Mouse (Mus musculus) frontal cortex, postnatal 10 days (tissue): ENCODE results near the gene Ncl.
A peak's percentile ranks its signal among the peaks of the same experiment; 100 is the strongest.
"Not testable (repeated sequence)": the region's sequence is repeated elsewhere in the genome, so short reads cannot be mapped to it uniquely, and the experiment has no call there.

ENCODE experiments used
- DNase-seq, 2 experiments: peaks; one replicate each; pipeline ENCODE4 v3.0.0; 2022; ENCODE audit warnings: low spot score in 2 of 2, mixed read lengths in 1 of 2

The Ncl gene

DNA sequence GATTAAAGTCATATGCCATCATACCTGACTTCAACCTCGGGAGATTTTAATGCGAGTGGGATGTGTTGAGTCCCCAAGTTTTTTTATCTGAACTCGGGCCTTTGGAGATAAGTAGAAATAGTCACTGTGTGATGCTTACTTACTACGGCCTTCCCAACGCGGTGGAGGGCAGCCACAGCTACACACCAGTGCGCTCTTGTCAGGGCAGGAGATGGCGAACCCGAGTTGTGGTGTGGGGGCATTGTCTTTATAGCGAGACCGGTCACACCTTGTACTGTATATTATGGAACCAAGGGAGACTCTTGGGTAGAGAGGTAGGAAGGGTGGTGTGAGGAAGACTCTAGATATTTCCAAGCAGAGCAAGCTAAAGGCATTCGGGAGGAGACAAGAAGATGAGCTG lies 1.2 kb upstream of the Ncl start:
- no peak for DNase-seq

DNA sequence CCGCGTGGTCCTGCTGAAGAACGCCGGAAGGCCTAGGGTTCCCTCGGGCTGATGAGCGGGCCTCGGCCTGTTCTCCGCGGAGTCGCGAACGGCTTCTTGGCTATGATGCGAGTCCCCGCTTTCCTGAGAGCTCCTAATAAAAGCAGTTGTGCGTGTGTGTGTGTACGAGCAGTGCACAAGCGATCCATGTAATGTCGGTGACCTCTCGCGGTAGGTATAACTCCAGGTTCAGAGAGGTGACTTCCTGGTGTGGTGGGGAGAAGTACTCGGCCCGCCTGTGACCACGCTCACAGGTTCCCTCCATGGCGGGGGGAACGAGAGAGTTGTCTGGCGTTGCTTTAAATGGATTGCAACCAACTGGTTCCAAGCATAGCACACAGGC lies 589 bp upstream of the Ncl start:
- peak in 1 of 2 experiments; percentile 37 for DNase-seq

DNA sequence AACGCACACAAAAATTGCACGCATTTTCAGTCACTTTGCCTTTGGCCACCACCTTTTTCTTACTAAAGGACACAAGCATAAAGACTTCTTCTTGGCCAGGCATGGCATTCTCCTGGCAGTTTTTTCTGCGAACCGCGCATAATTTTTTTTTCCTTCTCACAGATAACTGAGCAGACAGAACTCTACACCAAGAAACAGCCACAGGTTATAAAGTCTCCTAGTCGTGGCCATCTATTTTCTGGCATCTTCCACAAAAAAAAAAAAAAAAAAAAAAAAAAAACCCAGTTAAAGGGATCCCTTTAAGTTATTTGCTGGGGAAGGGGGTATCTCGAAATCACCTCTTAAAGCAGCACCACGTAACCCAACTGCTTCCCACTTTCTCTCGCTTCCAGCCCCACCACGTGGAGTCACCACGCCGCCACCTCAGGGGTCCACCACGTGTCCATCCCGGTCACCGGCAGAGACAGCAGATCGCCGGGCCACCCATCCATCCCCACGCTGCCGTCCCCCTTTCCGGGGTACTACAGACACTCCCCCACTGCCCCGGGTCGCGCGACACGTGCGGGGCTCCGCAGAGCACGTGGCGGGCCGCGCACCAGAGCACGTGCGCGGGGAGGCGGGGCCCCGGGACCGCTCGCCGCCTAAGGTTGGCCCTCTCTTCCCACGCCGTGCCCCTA lies 833 bp downstream of the Ncl start:
- peak in 1 of 2 experiments; percentile 57 for DNase-seq

DNA sequence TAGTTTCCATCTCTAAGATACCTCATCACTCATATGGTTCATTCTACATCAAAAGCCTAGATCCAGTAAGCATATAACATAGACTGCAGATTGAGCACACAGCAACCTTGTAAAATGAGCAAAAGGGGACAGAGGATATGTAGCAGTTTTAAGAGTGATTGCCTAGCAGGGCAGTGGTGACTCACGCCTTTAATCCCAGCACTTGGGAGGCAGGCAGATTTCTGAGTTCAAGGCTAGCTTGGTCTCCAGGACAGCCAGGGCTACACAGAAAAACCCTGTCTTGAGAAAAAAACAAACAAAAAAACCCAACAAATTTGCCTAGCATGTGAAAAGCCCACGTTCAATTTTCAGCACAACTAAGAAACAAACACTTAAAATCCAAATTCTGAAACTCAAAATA lies 5.0 kb downstream of the Ncl start:
- no peak for DNase-seq

DNA sequence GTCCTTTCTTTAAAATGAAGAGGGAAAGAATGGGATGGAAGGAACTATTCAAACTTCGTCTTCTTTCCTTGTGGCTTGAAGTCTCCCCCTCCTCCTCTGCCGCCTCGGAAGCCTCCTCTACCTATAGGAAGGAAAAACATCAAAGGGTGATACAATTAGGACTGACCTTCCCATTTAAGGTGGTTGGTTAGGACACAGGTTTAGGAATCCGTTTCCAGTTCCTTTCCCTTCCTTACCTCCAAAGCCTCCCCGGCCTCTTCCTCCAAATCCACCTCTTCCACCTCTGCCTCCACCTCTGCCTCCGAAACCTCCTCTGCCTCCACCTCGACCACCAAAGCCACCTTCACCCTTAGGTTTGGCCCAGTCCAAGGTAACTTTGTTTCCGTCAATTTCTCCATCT lies 8.6 kb downstream of the Ncl start:
- DNase-seq: no peak

DNA sequence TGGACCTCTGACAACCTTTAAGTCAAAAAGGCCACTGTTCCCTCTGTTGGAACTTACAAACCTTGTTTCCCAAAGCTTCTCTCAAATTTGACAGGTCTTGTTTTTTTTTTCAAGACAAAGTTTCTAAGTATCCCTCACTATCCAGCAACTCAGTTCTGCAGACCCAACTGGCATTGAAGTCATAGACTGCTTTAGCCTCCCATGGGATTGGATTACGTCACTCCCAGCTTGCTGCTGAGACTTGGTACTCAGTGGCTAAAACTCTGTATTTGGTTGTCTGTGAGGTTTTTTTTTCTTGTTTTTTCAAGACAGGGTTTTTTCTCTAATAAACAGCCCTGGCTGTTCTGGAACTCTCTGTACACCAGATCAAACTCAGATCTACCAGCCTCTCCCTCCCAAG lies 9.5 kb downstream of the Ncl start:
- DNase-seq: no peak

DNA sequence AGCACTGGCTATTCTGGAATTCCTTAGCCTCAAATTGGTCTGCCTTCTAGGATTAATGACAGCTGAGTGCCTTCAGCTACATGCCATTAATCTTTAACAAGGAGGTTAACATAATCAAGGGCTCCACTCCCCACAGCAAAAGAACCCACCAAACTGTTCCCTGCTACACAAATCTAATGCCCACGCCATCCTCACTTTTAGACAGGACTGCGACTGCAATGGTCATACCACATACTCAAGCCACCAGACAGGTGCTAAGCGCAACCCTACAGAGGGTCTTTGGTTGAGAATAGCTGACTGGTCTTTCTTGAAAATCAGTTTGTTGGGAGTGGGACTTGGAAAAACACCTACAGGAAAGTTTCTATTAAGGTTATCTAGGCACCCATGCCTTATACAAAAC lies 10.0 kb downstream of the Ncl start:
- no peak for DNase-seq

DNA sequence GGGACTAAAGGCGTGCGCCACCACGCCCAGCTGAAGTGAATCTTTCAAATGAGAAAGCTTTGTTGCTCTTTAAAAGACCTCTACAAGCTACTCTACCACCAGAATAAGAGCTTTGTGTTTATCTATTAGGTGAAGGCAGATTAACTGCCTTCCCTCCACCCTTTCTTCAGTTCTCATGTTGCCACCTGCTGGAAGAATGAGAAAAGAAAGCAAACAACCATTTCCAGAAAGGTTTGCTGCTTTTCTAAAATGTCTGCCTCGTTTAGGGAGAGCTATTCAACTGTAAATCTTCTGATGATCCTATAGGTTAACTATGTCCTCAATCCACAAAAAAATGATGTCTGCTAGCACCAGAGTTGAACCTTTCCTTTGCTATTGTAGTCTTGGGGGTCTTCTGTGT lies 10.4 kb downstream of the Ncl start:
- DNase-seq: no peak

DNA sequence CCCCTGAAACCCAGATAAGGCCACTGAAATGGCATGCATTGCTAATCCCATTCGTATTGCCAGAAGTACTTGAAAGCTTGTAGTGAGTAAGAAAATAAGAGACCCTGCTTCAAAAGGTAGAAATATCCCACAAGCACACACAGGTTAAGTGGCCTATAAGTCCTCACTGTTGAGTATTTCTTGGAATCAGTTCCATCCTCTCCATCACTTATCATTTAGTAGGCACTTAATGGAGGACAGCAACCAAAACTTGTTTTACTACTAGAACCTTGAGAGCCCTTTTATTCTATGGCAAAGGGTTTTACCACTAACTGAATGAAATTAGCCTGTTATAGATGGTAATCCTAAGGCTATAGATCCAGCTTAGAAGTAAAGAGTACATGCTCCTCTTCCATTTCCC lies 11.1 kb downstream of the Ncl start:
- no peak for DNase-seq

DNA sequence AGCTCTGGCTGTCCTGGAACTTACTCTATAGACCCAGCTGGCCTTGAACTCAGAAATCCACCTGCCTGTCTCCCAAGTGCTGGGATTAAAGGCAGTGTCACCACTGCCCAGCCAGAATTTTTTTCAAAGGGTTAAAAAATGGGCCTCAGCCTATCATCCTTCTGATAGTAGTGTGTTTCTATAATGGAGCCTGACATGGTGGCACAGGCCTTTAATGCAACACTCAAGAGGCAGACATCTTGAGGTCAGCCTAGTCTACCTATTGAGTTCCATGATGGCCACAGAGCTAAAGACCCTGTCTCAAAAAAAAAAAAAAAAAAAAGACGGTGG lies 11.5 kb downstream of the Ncl start:
- no peak for DNase-seq

DNA sequence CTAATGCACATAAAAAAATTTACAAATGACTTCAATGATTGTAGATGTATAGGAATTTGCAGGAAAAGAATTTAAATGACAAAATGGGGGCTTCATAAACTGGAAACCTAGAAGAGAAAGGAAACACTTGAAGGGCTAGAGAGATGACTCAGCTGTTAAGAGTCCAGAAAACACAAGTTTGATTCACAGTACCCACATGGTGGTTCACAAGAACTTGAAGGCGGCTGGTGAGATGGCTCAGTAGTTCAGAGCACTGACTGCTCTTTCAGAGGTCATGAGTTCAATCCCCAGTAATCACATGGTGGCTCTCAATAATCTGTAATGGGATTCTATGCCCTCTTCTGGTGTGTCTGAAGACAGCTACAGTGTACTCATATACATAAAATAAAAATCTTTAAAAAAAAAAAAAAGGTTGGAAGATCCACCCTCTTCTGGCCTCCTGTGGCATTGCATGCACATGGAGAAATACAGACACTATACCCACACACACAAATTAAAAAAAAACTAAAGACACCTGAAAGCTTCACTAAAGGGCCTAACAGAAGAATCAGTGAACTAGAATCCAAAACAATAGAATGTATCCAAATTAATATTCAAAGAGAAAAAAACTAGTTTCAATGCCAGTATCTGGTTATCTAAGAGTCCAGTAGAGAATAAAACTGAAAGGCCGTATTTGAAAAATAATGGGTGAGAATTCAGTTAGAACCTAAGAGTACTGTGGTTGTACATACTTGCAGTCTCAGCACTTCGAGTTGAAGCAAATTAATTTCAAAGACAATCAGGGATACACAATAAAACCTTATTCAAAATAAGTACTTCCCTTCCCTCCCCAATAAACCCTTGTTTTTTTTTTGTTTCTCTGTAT lies 12.1 kb downstream of the Ncl start:
- DNase-seq: no peak

DNA sequence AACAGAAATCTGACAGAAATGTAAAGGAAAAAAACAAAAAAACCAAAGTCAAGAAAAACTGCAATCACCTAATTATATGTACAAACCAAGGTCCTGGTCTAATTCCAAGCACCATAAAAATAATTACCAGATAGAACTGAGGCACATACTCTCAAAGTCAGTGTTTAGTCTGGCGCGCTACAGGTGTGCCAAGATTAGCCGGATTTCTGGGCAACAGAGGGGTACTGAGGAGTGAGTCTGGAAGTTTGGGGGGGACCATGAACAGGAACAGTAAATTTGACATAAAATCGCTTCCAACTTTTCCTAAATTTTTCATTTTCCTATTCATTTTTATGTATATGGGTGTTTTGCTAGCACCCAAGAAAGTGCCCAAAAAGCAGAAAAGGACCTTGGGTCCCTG lies 13.2 kb downstream of the Ncl start:
- no peak for DNase-seq

DNA sequence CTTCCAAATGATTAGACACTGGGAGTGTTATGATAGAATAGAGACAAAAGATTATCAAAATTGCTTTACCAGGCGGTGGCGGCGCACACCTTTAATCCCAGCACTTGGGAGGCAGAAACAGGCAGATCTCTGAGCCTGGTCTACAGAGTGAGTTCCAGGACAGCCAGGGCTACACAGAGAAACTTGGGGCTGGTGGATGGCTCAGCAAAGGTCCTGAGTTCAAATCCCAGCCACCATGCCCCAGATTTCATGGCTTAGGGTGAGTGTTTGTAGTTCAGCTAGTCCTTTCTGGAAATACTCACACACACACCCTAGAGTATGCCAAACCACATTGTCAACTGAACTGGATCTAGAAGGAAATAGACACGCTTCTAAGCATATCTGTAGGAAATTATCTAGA lies 14.1 kb downstream of the Ncl start:
- no peak for DNase-seq

DNA sequence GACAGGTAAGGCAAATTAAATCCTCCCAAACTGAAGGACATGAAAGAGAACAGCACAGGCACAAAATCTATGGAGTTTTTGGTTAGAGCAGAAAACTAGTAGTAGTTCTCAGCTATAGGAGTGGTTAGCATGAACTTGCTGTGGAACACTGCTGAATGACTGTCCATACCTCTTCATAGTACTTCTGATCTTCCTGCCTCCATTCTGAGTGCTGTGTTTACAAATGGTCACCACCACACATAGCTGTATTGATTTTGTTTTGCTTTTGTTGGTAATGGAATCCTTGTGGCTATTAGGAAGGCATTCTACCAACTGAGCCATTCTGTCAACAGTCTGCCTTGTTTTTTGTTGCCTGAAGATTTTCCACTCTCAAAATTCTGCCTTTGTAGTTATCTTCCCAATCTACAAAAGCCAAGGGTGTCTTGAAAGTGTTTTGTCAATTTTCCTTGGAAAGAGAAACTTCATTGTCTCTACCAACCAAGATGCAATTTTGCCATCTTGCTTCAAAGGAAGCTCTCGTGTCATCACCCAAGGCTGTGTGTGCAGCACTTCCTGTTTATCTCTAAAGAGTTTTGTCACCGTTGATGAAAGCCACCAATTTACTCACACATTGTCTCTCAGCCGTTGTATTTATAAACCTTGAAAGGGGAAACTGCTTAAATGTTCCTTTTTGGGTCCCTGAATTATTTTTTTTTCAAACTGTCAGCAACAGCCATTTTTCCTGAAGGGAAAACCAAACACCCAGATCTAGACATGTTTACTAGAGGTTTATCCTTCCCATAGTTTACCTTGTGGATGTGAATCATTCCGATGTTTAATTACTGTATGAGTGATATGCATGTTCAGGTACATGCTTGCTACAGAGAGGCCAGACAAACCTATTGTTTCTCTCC lies 15.0 kb downstream of the Ncl start:
- DNase-seq: no peak

DNA sequence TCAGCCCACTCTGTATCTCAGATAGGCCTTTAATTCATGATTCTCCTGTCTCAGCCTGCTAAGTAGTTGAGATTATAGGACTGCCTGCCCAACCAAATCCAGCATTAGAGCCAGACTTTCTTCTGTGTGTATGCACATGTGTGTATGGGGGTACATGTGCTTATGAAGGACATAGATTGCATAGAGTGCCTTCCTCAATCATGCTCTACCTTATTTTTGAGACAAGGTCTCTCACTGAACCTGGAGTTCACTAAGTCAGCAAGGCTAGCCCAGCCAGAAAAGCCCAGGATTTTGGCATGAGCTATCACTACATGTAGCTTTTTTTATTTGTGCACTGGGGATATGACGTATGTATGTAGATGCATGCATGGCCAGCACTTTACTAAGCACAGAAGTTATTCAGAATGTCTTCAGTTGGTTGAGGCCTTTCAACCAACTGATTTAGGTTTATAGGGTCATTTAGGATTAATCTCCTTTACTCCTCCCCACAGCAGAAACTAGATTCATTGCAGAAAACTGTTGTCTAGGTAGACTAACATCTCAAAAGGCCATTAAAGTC lies 16.0 kb downstream of the Ncl start:
- DNase-seq: no peak

DNA sequence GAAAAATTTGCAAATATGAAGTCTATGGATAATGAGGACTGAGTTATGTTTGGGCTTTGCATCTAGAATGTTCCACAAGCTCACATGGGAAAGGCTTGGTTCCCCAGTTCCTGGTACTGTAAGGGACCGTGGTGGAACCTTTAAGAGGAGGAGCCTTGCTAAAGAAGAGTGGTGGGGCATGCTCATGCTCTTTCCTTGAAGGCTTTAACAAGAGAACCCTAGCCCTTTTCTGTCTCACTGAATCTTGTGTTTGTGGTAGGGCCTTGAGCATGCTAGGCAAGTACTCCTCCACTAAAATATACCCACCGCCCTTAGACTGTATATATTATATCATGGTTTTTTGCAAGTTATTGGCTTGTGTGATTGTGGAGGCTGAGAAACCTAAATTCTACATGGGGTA lies 16.8 kb downstream of the Ncl start:
- DNase-seq: no peak

DNA sequence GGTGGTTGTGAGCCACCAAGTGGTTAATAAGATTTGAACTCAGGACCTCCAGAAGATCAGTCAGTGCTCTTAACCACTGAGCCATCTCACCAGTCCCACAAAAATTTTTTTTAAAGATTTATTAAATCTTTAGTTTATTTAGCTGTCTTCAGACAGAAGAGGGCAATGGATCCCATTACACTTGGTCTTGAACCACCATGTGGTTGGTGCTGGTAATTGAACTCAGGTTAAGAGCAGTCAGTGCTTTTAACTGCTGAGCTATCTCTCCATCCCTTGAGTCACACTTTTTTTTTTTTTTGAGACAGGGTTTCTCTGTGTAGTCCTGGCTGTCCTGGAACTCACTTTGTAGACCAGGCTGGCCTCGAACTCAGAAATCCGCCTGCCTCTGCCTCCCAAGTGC lies 18.1 kb downstream of the Ncl start:
- DNase-seq: not testable (repeated sequence)

DNA sequence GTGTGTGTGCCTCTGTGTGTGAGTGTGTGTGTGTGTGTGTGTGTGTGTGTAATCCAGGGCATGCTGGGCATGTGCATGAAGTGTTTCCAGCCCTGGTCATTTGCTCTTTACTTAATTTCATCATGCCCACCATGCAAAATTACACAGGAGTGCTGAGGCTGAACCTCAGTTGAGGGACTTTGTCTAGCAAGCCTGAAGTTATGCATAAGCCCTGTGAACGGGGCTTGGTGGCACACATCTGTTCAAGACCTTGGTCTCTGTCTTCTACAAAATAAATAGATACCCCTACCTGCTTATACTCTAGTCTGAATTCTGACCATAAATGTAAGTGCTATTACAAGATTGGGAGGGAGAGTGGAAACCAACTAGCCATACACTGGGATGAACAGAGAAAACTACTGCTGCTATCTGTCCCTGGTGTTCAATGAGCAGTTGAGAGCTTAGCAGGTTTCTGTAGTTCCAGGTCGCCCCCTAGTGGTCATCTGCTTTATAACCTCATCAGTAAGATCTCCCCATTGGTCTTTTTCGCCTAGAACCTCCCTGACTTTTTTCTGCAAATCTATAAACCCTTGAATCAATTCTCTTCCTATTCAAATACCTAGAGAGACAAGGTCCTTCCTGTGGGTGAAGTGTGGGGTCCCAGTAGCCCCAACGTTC lies 19.9 kb downstream of the Ncl start:
- DNase-seq: peak; percentile 53 to 75

DNA sequence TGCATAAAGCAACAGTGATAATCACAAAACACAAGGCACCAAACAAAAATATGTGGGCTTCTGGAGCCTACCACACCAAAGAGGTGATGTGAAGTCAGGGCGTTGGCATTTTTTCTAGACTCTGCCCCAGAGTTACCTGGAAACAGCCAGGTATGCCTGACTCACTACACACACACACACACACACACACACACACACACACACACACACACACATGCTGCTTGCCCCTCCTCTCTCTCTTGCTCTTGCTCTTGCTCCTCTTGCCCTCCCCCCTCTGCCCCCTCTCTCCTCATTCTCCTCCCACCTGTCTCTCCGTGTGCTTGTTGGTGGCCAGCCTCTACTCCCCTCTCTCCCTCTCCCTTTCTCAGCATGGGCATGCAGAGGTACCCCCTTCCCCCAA lies 22.9 kb downstream of the Ncl start:
- no peak for DNase-seq

DNA sequence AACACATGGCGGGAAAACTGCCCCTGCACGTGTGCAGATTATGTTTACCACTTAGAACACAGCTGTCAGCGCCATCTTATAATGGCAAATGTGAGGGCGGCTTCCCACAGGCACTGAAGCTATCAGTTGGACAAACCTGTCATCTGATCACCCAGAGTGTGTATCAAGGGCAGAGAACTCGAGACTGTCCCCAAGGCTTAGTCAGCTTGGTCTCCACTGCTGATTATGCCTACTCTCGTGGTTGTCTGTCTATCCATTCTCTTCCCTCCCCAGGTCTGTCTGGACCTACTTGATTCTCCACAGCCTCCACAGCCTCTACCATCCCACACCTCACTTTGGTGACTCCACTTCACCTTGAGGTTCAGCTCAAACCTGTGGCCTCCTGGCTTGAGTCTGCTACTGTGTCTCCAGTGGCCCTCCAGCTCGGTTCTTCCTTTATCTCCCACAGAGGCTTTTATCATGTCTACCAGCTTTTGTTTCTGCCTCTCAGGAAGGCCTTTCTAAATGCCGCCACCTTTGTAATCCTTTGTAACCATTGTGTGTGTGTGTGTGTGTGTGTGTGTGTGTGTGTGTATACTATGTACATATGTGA lies 38.3 kb downstream of the Ncl start:
- no peak for DNase-seq

DNA sequence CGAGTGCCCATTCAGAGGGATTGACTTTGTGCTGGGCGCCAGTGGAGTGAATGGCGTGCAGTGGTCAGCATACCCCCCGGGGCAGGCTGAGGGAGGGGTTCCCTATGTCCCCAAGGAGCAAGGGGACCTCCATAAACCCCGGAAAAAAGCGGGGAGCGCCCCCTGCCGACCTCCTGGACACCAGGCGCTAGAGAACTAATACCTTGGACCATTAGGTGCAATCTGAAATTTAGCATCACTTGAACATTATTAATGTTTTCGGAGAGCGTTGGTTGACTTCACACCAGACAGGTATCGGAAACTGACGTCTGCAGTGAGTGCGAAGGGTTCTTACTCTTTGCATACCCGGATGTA lies 45.5 kb downstream of the Ncl start:
- no peak for DNase-seq
